Mouse (Mus musculus) adrenal gland, adult 2 months (tissue): ENCODE data around the gene Shank2. TPM values are rescaled to one million over a fixed set of nuclear protein-coding genes. Genes with fewer than 3 reads are reported as not detected.
A peak's percentile ranks its signal among the peaks of the same experiment; 100 is the strongest.

ENCODE experiments used
- DNase-seq: peaks from one replicate; pipeline ENCODE4 v3.0.0; 2021
- long read RNA-seq: library from polyadenylated mRNA; stranded (forward); transcript quantifications from one replicate; pipeline ENCODE4 v2.0.0, GENCODE M21; 2021
- polyA plus RNA-seq: library from polyadenylated mRNA; depleted of rRNA; stranded (reverse); fragments of >200 nt; gene quantifications from 2 replicates; pipeline ENCODE4 v1.2.3, GENCODE M21; 2012; rRNA removed
- total RNA-seq, 2 experiments: library from RNA; stranded (reverse); gene quantifications; 2 replicates each; pipeline ENCODE4 v1.2.3; 2021

Shank2 gene
- total RNA-seq: 10 to 100 TPM in 1 of 2 experiments, 1 to 10 TPM in 1; 3.7 to 20.0 TPM
- 1.4 and 2.4 TPM in 2 replicates for polyA plus RNA-seq
- long read RNA-seq, partial matches to known transcripts: 1 of 1 reads
- long read RNA-seq, other reads (novel, unspliced or antisense): 0 of 1 reads

GRCm38 (mm10) chr7:144001628-144002027 is at the start of gene Shank2:
Gene Shank2, plus strand, starts transcription at chr7:144001928.
- DNase-seq: no peak

DNA sequence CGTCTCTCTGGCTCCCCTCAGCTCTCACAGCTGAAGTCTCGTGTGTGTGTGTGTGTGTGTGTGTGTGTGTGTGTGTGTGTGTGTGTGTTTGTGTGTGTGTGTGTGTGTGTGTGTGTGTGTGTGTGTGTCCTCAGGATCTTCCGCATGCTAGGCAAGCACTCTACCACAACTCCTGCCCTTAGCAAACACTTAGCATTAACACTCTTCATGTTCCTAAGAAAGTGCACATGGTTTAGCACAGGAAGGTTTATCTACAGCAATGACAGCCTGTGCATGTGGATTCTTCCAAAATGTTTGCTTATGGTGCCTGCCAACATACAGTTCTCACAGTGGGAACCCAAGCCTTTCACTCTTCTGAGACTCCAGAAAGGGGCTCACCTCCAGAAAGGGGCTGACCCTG is 49.6 kb upstream of the Shank2 start:
- no peak for DNase-seq

DNA sequence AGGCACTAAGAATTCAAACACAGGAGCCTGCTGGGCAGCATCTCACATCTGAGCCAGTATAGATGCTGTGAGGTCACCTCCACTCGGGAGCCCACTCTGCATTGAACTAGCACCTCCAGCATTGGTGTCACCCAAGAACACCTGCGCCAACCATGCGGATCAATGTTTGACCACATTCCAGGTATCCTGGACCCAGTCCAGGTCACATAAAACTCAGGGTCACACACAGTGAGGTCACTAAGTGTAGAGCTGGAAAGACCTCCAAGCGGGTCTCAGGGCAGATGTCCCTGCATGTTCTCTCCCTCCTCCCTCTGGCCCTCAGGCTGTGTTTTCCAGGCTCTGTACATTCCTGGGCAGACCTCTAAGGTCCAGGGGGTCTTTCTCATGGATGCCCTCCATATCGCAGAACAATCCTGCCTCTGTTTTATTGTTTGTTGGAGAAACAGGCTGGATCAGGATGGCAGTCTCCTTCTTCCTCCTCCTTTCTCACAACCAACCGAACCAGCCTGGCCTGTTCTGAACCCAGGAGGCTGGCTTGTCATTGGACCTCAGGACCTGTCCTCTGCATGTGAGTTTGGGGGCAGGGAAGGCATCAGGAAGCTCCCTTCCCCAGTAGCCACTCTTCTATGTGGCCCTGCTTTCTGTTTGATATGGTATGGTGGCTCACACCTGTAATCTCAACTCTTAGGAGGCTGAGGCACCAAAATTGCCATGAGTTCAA is 45.0 kb upstream of the Shank2 start:
- DNase-seq: no peak

DNA sequence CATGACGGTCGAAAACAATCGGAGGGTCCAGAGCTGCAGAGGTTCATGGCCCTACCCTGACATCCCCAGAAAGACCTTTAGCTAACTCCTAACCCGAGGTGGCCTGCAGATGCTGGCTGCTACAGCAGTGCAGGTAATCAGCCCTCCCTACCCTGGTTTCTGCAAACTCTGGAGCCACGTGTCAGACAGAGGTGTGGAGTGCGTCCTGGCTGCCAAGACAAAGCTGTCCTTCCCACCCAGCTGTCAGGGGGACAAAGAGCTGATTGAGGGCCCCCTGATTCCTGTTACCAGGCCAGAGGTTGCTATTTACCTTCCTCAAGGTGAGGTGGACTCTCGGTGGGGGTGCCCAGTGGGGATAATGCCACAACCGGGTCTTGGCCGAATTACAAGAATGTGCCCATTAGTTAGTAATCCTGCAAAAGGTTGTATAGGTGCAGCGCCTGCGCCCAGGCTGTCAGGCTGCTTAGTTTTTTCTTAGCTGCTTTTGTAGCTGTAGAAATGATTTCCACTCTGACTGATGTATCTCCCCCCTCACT is 43.6 kb upstream of the Shank2 start:
- no peak for DNase-seq

- no peak for DNase-seq
Measured at GRCm38 (mm10) chr7:143963813-143964212, 37.9 kb upstream of the Shank2 start.

GRCm38 (mm10) chr7:143966621-143967020 is 35.1 kb upstream of the Shank2 start:
- no peak for DNase-seq

- no peak for DNase-seq
Measured at GRCm38 (mm10) chr7:143977491-143977830, 24.3 kb upstream of the Shank2 start.

DNA sequence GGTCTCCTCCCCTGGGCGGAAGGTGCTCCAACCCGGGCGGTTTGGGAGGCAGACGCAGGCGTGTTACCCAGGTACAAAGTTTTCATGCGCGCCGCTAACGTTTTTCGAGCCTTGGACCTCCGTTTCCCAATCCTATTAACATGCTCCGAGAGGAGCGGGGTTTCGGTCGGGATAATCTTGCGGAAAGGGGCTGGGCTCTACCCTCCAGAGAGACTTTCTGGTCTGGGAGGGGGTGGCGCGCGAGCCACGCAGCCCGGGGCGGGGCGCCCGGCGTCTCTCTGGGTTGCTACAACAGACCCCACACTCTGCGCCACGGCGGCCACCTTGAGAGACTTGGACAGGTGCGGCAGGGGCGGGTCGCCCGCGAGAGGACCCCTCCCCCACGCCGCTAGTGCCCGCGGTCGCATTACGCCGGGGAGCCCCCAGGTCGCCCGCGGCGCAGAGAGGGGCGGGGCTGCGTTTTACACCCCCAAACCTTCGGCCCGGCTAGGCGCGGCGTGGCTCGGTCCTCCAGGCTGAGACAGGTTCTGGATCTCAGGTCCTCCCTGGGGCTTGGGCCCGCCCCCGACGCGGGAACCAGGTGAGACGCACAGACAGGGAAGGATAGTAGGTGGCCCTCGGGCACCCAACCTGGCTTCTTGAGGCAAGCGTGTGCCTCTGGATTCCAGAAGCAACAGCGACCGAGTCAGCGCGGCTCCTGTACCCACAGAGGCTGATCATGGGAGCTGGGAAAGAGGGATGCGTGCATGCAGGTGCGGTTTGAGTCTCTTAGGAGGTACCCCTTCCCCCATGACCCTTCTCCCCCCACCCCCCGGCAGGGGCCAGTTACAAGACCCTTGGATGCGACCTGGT is 23.7 kb upstream of the Shank2 start:
- DNase-seq: peak; percentile 34

- peak; percentile 78 for DNase-seq
Measured at GRCm38 (mm10) chr7:143978741-143979371, 22.9 kb upstream of the Shank2 start.

DNA sequence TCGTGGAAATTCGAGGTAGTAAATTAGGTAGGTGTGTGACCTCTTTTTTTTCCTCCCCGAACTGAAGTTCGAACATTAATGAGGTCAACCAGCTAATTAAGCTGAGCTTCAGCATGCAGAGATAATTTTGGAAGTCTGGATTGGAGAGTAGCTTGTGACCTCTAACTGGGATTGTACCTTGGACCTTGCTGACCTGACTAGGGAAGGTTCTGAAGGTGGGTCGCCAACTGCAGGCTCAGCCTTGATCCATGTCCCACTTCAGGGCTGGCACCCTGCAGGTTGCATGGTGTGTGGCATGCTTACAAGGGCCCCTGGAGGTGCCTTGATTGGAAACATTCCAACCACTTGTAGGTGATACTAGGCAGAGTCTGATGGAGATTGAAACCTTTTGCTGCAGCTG is 21.7 kb upstream of the Shank2 start:
- no peak for DNase-seq

GRCm38 (mm10) chr7:143986281-143986680 is 15.4 kb upstream of the Shank2 start:
- DNase-seq: no peak

- peak; percentile 34 for DNase-seq
Measured at GRCm38 (mm10) chr7:143991160-143991559, 10.6 kb upstream of the Shank2 start.

DNA sequence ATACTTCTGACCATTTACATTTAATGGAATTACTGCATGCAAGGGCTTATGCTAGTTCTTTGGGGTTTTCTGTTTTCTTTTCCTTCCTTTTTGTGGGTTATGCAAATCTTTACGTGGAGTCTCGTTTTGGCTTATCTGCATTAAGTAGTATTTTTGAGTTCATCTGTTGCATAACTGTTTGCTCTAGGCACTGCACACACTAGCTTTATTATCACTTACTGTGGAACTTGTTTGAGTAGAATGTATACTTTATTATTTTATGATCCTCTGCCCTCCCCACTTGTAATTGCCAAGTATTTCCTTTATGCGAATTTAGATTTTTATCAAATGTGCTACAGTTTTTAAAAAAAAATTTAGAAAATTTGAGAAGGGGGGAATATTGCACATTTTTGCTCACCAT is 2.7 kb upstream of the Shank2 start:
- no peak for DNase-seq

DNA sequence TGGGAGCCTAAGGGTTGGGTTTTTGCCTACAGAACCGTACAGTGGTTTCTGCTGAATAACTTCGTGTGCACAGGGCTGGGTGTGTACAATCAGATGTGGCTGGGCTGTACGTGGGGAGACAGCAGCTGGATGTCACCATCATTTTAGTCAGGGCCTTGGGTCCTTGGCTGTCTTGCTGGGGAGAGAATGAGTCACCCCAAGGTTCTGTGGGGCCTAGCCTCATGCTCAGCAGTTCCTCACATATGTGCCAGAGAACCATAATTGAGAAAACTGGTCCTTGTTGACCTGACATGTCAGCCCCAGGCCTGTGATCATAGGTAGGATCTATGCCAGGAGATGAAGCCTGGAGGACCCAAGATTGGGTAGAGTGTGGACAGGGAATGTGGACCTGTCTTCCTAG is 1.7 kb downstream of the Shank2 start:
- DNase-seq: peak; percentile 62

DNA sequence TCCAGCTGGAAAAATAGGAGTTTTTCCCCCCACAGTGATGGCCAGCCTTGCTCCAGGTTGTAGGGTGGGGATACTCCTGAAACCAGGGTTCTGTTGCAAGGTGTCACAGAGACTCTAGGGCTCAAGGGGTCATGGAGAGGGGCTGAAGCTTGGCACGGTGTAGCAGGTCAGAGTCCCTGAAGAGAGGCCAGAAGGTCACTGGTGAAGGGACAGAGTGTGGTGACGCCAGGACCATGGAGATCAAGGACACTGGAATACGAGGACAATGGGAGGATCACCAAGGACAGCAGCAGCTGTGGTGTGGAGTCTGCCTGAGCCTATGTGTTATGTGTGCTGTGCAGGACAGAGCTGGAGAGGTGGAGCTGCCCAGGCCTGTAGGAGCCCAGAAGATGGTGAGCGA is 6.4 kb downstream of the Shank2 start:
- DNase-seq: peak; percentile 59

DNA sequence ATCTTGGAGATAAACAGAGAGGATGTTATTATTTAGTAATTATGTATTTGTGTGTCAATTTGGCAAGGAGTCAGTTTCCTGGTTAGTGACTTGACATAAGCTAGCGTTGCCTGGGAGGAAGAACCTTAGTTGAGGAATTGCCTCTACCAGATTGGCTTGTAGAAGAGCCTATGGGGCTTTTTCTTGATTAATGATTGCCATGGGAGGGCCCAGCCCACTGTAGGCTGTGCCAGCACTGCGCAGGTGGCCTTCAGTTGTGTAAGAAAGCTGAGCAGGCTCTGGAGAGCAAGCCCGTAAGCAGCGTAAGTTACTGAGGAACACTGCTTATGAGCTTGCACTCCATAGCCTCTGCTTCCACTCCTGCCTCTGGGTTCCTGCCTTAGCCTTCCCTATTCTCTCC is 7.3 kb downstream of the Shank2 start:
- peak; percentile 76 for DNase-seq

DNA sequence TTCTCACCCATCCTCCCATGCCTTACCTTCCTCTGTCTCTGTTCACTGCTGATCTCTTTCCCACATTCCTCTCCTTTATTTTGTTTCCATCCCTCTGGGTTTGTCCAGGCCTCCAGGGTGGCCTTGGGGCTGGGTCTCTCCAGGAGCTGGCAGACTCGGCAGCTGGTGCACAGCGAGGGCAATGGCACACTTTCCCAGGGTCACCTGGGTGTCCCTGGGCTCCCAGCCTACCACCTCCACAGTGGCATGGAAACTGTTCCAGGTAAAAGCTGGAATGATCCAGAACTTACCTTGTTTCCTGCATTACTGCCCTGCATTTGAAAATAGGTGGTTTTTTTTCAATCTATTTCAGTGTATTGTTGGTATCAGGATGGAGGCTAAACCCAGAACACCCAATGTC is 12.8 kb downstream of the Shank2 start:
- DNase-seq: peak; percentile 34

- no peak for DNase-seq
Measured at GRCm38 (mm10) chr7:144021801-144022200, 20.1 kb downstream of the Shank2 start.

GRCm38 (mm10) chr7:144022682-144023081 is 21.0 kb downstream of the Shank2 start:
- no peak for DNase-seq

GRCm38 (mm10) chr7:144023561-144023960 is 21.8 kb downstream of the Shank2 start:
- DNase-seq: no peak

- DNase-seq: no peak
Measured at GRCm38 (mm10) chr7:144026024-144026752, 24.5 kb downstream of the Shank2 start.

DNA sequence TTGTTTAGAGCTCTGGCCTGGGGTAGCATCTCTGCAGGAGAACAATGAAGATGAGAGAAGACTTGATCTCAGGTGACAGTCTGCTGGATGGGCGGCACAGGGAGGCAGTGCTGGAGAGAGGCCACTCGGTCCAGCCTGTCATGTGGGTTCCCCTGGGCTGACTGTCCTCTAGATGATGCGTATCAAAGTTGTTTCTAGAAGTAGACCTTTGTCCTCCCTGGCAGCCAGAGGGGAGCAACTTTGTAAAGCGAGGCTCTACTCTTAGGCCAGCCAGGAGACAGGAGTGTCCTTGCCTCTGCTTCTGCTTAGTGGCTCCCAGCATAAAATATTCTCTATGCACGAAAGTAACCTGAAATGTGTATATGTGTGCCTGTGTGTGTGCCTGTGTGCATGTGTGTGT is 27.5 kb downstream of the Shank2 start:
- no peak for DNase-seq
